Mouse (Mus musculus) adrenal gland, postnatal 10 days (tissue): ENCODE data around the gene Gm14391. TPM values are rescaled to one million over a fixed set of nuclear protein-coding genes. Genes with fewer than 3 reads are reported as not detected.
"Not testable (repeated sequence)": the region's sequence is repeated elsewhere in the genome, so short reads cannot be mapped to it uniquely, and the experiment has no call there.

Source experiments
- DNase-seq: peaks from one replicate; pipeline ENCODE4 v3.0.0; 2021; ENCODE audit warnings: mixed read lengths
- long read RNA-seq, 2 experiments: library from polyadenylated mRNA; stranded (forward); transcript quantifications; one replicate each; pipeline ENCODE4 v2.0.0; 2021
- total RNA-seq, 2 experiments: library from RNA; stranded (reverse); gene quantifications; 2 replicates each; pipeline ENCODE4 v1.2.3; 2021

Gene Gm14391
- total RNA-seq: 10 to 100 TPM; 46.0 to 77.7 TPM
- long read RNA-seq, experiment 1, transcript Gm14391-202 (4 exons, 965 nt): major isoform, 9 of 18 reads
- long read RNA-seq, experiment 1, partial matches to known transcripts: 1 of 18 reads
- long read RNA-seq, experiment 1, other reads (novel, unspliced or antisense): 3 of 18 reads
- long read RNA-seq, experiment 2, partial matches to known transcripts: 4 of 16 reads
- long read RNA-seq, experiment 2, other reads (novel, unspliced or antisense): 4 of 16 reads

DNA sequence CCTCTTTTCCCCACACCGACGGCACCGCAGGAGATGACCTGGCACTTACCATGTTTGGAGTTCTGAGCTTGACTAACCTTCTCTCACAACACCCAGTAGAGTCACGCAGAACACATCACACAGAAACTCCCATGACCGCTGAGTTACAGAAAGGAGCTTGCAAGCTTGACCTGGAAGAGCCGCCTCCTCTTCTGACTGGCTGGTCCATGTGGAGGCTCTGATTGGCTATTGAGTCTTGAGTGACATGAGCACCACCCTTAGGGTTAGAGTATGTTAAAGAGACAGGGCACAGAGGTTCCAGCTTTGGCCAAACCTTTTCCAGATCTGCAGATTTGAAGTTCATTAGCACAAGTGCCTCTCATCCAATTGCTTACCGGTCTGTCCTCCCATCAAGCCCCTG lies at the start of gene Gm14391:
TSS of gene Gm14391 (minus strand) at position 186 of the 400 bp plus-strand sequence.
- not testable (repeated sequence) for DNase-seq

DNA sequence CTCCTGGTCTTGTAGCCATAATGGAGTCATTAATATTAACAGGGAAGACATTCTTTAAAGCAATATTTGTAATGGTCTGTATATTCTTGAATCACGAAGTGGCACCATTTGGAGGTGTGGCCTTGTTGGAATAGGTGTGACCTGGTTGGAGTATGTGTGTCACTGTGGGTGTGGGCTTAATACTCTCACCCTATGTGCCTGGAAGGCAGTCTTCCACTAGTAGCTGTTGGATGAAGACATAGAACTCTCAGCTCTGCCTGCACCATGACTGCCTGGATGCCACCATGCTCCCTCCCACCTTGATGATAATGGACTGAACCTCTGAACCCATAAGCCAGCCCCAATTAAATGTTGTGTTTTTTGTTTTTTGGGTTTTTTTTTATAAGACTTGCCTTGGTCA lies 27.7 kb downstream of the Gm14391 start:
- DNase-seq: not testable (repeated sequence)

GRCm38 (mm10) chr2:175176312-175176711 lies 30.4 kb downstream of the Gm14391 start:
- DNase-seq: no peak

GRCm38 (mm10) chr2:175175401-175176180 lies 31.1 kb downstream of the Gm14391 start, which contains the start of gene Gm14443:
Gene Gm14443, minus strand, starts transcription at chr2:175175871.
- DNase-seq: not testable (repeated sequence)

DNA sequence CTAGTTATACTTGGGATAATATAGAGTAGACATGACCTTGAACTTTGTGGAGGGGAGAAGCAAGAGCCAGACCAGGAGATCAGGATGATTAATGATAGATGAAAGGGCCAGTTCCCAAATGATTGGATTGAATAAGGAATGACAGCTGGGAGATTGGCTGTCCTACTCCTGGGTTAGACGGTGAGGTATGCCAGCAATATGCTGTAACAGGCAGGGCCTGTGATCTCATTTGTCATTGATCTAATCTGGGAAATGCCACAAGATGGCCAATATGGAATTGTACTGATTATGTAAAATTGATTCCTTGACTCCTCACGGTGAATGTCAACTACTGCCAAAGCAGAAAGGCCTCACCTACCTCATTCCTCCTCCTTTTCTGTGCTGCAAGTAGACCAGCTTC lies 32.7 kb downstream of the Gm14391 start:
- DNase-seq: not testable (repeated sequence)

- not testable (repeated sequence) for DNase-seq
Observed at GRCm38 (mm10) chr2:175172906-175173595, 33.7 kb downstream of the Gm14391 start.

DNA sequence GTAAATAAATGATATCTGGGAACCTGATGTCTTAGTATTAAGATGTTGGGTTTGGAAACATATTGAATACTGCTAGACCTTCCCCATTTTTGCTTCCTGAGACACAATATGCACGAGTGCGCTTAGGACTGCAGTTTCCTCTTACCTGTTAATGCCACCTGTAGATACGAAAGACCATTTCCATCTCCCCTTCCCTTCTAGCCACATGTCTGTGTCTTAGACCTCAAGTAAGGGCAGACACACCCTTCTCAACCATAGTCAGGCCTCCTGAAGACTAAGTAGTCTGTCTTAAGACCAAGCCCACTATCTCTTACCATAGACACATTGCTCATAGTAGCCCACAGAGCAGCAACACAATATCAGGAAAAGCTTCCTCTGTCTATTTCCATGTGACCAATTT lies 34.6 kb downstream of the Gm14391 start:
- no peak for DNase-seq

- not testable (repeated sequence) for DNase-seq
Observed at GRCm38 (mm10) chr2:175166870-175167269, 39.8 kb downstream of the Gm14391 start.

- not testable (repeated sequence) for DNase-seq
Observed at GRCm38 (mm10) chr2:175165110-175165509, 41.6 kb downstream of the Gm14391 start.

DNA sequence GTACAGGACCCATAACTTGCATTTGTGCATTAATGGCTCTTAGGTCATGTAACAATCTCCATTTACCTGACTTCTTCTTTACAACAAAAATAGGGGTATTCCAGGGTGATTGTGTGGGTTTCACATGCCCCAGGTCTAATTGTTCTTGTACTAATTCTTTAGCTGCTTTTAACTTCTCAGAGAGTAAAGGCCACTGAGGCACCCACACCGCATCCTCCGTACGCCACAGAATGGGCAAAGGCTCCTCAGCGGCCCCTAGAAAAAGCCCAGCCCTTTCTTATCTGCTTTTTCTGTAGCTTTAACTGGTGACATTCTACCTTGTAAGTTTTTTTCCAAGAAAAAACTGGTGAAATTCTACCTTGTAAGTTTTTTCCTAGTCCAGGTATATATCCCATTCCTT lies 45.3 kb downstream of the Gm14391 start:
- not testable (repeated sequence) for DNase-seq

DNA sequence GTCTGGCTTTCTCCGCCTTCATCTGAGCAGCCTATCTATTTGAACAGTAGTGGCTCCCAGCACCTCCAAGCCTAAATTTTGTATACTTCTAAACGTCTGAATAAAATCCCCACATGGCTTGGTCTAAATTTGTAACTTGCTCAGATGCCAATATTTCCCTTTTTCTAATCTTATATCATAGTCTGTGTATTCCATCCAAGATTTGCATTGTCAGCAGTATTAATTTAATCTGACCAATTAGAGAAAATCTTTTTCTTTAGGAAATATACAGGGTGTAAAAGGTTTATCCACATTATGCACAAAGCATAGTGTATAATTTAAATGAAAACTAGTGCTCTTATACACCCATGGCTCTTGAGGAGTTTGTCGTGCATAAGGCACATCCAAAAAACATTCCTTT lies 48.1 kb downstream of the Gm14391 start:
- no peak for DNase-seq

GRCm38 (mm10) chr2:175156696-175157095 lies 50.0 kb downstream of the Gm14391 start:
- DNase-seq: no peak

- DNase-seq: not testable (repeated sequence)
Observed at GRCm38 (mm10) chr2:175141993-175142295, 64.8 kb downstream of the Gm14391 start, which contains the start of gene Gm14399. Gene Gm14399, minus strand, starts transcription at chr2:175142012.

- peak; percentile 40 for DNase-seq
Observed at GRCm38 (mm10) chr2:175141118-175141992, 65.4 kb downstream of the Gm14391 start.

Other genes starting within 250 kb of the Gm14391 start
- gene Gm14444, start 196.7 kb downstream of the Gm14391 start, total RNA-seq: under 1 TPM; 0.39 to 0.88 TPM
- gene Gm14393, start 139.1 kb downstream of the Gm14391 start, total RNA-seq: 1 to 10 TPM in 1 of 2 experiments, under 1 TPM in 1; 0.87 to 1.6 TPM
- 10 to 100 TPM; 10.9 to 15.9 TPM for gene Gm14399, start 64.9 kb downstream of the Gm14391 start, total RNA-seq
- gene Gm14443, start 31.0 kb downstream of the Gm14391 start, total RNA-seq: 1 to 10 TPM in 1 of 2 experiments, under 1 TPM in 1; 0.33 to 1.9 TPM
- 1 to 10 TPM; 5.0 to 8.4 TPM for gene Gm14440, start 68.2 kb upstream of the Gm14391 start, total RNA-seq
- 10 to 100 TPM; 27.9 to 41.8 TPM for gene Gm4631, start 131.3 kb upstream of the Gm14391 start, total RNA-seq
- 1 to 10 TPM; 6.1 to 8.5 TPM for gene Zfp968, start 165.5 kb upstream of the Gm14391 start, total RNA-seq
- gene Gm4724, start 228.9 kb upstream of the Gm14391 start, total RNA-seq: 1 to 10 TPM; 5.2 to 8.3 TPM